Mouse (Mus musculus) 416B (cell line): ENCODE results near the gene S100pbp.
A peak's percentile ranks its signal among the peaks of the same experiment; 100 is the strongest.

ENCODE experiments used
- DNase-seq: peaks from one replicate; pipeline ENCODE4 v3.0.0; 2011; ENCODE audit warnings: low read depth

The S100pbp gene

DNA sequence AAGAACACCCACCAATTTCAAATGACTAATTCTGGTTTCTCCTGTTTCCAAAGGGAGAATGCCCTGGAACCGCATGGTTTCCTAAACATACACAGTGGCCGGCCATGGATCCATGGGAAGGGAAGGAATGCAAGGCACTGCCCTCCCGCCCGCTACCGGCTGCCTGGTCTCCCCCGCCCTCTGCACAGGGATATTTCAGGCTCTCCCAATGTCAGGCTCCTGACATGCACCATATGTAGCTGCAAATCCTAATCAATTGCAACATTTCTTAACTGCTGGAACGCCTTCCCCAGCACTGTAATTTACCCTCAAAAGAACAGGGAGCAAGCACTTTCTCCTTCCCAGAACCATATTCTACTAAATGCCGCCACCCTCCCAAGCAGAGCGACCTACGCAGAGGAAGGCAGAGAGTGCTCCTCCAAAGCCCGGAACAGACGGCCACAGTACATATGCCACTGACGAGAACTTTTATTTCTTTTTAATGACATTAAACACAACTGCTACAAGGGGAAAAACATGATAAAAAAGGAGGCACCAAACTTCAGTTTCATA, 41.9 kb downstream of the S100pbp start:
- no peak for DNase-seq

DNA sequence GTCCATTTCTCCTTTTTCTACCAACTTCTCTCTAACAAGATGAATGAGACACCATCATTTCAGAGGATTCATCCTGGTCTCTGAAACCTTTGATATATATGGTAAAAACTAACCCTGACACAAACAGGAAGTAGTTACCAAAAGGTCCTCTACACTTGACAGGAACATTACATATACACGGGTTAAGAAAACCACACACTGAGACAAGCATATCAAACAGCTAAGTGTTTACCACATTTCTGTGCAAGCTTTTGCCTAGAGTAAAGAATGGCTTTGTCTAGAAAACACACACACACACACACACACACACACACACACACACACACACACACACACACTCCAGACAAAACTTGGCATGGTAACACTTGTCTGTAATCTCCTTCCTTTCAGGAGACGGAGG, 43.1 kb downstream of the S100pbp start:
- DNase-seq, result peak; percentile 37

DNA sequence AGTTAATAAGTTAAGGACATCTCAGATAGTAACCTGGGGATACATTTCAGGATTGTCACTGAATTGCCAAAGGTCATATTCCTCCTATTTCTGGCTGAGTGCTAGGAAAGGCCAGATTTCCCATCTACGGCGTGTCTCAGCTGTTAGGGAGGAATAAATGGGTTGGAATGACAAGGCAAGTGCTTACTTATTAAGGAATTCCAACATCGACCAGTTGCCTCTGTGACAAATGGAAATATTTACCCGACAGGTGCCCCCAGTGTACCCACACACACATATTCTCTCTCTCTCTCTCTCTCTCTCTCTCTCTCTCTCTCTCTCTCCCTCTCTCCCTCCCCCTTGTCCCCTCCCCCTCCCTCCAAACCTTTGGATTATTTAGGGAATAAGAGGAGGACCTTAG, 43.6 kb downstream of the S100pbp start:
- DNase-seq, result no peak

DNA sequence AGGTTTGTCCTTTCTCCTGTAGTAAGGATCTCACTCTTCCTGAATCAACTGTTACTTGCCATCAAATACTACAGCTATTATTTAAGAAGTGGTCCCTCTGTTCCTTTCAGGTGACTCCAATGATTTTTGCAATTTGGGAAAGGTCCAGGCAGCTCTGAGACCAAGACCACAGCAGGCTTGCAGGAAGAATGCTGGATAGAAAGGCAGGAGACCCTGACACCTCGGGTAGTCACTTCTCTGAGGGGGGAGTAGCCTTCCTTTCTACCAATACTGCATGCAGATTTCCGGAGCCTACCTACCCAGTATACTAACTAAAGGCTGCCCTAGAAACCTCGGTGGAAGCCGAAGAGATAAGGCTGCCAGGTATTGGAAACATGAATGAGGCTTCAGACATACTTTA, 44.1 kb downstream of the S100pbp start:
- DNase-seq, result no peak

DNA sequence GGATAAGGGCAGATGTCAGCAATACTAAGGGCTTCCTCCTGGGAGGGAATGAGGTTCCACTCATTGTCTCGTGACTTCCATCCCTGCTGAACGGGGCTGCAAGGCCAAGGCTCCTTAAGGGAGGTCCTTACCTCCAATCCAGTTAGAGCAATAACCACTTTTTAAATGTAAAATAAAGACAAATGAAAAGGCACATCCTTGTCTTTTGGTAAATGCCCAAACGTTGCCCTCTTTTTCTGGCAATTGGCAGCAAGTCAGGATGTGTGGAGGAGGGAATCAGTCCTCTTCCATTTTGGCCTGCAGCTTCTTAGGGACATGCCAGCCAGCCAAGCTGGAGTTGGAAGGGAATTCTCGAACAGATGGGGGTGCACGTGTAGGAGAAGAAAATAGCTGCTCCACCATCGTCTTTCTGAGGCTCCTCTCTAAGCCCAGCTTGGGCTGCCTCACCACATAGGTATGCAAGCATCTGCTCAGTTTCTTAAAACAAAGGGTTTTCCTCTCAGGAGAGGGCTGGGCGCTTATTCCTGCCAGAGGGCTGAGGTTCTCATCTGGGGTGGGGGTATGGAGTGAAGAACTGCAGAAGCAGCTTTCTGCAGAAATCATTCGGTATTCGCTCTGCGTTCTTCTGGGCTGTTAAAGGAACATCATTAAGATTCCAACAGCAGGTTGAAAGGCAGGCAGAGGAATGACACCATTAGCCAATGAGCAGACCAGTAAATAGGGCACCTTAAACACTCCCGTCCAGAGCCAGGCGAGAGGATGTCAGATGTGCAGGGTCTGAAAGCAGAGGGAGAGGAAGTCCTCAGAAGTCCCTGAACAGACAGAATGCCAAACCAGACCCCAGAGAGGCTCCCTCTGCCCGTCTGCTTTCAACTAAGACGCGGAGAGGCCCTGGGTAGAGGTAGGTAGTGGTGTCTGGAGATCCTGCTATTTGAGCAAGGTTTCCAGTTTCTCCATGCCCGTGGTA, 44.8 kb downstream of the S100pbp start:
- DNase-seq, result no peak

DNA sequence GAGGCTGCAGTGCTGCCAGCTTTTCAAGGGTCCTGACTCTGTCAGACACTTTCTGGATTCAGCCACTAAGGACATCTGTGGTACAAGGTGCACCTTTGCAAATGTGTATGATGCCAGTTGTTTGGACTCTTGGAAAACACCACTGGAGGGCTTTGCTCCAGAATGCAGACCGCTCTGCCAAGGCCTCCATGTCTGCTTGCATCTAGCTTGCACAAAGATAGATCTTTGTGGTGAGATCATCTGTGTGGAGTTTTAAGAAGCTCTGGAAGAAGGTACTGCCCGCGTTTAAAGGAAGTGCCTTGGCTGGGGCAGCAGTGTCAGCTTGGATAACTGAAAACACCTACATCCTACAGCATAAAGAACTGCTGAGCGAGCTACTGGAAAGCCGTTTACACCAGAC, 46.0 kb downstream of the S100pbp start:
- no peak for DNase-seq

DNA sequence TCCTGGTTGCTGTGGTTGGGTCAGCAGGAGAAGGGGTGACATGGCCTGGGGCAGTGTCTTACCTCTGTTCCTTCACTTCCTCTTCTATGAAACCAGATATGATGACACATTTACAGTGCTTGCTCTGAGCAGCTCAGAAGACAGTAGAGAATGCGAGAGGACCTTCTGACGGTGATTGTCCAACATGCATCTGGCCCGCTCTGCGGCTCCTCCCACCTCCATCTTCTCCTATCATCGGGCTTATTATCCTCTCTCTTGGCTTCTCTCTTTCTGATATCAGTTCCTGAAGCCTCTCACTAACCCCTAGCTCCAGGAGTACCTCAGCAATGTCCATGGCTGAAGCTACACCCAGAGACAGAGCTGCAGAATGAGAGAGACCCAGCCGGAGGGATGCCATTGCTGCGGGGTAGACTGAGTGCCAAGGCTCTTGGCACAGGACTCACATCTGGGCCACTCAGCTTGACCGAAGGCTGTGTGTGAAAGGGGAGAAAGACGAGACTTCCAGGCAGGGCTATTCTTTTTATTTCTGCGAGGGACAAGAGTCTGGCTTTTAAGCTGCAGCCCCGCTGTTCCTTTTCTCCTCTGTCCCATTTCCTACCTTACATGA, 47.0 kb downstream of the S100pbp start:
- DNase-seq, result peak; percentile 73

DNA sequence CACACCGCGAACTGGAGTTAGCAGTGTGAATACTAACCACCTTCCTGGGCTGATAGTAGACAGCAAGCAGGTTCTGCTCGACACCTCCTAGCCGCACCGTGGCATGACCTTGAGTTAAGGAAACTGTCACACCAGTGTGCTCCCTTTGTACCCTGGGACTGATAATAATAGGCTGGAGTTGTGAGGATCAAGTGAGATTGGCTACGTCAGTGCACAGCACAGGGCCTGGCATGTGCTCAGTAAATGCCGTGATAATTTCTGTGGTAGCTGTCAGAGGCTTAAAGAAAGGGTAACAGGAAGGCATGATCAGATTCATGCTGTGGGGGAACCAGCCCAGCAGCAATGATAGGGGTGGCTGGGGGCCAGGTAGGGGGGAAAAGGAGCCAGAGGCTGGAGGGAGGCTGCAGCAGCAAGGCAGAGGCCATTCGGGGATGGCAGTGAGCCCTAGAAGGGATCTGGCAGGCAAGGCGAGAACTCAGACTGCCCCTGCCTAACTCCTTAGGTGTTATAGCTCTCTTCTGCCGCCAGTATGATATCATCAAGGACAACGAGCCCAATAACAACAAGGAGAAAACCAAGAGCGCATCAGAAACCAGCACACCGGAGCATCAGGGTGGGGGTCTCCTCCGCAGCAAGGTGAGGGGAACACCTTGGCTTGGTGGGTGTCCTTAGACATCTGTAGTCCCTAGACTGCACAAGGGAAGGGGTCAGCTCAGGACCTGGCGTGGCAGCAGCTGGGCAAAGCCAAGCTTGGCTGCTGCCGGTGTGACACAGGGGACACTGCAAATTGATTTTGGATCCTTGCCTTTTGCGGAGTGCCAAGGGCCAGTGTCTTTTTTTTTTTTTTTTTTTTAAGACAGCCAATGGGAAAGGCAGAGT, 47.7 kb downstream of the S100pbp start:
- peak; percentile 59 for DNase-seq

DNA sequence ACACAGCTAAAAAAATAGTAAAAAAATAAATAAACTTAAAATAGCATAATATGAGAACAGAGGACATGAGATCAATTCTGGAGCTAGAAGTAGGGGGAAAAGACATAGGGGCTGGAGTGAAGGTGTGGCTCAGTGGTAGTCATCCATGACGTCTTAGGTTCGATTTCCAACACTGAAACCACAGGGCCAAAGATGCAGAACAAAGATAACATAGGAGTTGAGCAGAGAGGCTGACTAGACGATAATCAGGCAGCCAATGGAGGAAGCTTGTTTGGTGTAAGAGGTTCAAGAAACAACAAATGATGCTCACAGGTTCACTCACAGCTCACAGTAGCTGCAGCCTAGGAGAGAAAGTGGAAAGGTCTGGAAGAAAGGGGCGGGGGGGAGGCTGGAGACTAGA, 48.7 kb downstream of the S100pbp start:
- peak; percentile 82 for DNase-seq

DNA sequence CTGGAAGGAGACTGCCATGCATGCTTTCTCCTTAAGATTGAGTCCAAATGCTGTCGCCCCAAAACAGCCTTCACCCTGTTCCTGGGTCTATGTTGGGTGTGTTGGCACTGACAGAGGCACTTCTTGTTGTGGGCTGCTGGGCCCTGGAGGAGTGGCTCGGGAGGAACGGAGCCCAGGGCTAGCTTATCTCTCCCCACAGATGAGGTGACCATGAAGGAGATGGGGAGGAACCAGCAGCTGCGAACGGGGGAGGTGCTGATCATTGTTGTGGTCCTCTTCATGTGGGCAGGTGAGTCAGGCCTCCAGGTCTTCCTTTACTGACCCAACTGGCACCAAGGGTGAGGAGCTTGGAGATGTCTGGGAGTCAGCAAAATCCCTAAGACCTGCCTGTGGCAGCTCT, 49.9 kb downstream of the S100pbp start:
- peak; percentile 58 for DNase-seq

DNA sequence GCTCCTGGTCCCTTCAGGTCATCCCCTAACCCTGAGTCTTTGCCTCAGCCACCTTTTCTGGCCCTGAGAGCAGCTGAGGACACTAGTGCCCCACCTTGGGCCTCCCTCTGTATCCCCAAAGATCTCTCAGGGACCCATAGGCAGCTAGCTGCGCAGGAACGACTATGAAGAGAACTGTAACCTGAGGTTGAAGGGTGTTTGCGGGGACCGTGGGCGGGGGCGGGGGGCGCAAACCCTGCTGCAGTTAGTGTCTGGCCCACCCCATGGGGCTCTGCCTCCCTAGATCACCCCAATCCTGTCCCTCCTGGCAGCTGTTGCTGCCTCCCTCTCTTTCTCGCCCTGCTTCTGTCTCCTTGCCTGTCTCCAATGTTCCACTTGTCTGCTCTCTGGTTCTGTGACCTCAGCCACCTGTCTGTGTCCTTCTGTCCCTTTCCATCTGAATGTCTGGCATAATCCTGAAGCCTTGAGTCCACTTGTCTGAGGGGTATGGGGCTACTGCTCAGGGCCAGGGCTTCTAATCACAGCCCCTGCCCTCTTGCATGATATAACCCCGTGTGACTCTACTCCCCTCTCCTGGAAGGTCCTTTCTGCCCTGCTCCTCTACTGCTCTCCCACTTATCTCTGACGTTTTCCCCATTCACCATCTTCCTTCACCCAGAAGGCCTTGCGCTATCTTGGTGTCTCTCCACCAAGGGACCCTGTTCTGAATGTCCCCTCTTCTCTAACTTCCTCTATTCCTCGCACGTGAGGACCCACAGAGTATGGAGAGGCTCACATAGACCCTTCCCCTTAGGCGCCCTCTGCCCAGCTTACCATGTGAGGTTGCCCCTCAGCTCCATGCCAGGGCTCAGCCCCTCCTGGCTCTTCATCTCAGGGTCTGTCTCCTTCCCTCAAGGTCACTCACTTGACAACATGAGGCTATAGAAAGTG, 51.9 kb downstream of the S100pbp start:
- DNase-seq, result no peak

DNA sequence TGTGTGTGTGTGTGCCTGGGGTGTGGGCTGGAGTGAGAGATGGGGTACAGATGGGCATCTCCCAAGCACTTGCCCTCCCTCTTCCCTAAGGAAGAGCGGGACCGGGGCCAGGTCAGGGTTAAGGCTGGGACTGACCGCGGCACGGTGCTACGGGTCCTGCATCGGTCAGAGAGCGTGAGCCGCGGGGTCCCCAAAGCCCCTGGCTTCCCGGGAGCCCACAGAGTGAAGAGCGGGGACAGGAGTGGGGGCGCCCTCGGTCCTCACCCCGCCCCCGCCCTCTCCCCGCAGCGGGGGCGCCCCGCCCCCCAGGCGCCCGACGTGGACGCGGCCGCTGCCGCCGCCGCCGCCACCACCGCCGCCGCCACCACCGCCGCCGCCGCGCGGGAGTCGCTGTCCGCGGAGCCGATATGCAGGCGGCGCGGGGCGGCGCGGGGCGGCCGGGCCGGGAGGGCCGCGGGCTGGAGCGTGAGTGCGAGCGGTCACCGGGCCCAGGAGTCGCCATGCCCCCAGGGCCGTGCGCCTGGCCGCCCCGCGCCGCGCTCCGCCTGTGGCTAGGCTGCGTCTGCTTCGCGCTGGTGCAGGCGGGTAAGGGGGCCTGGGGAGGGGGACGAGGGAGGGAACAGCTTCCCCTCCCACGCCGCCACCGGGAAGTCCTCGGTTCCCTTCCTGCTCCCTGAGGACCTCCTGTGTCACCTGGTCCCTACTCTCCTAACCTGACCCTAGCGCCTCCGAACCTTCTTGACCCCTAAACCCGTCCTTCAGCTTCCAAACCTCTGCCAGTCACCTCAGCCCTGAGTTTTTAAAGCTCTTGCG, 52.7 kb downstream of the S100pbp start, which contains the start of gene Fndc5:
Gene Fndc5 (plus strand): TSS at position 421 of the 813 bp plus-strand sequence.
- DNase-seq, result no peak

DNA sequence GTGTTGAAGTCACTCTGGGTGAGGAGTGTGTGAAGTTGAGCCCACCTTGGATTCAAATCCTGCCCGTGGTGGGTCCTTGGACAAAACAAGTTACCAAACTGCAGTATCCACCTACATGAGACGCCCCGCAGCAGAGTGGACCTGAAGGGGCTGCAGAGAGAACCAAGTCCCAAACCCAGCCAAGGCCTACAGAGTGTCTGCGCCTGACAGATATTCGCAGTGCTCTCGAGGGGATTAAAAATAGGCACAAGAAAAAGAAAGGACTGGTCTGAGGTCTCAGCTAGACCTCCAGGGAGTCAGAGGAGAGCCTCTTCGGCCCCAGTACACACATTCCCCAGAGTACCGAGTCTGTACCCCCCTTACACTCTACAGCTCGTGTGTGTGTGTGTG, 53.3 kb downstream of the S100pbp start:
- DNase-seq, result no peak

DNA sequence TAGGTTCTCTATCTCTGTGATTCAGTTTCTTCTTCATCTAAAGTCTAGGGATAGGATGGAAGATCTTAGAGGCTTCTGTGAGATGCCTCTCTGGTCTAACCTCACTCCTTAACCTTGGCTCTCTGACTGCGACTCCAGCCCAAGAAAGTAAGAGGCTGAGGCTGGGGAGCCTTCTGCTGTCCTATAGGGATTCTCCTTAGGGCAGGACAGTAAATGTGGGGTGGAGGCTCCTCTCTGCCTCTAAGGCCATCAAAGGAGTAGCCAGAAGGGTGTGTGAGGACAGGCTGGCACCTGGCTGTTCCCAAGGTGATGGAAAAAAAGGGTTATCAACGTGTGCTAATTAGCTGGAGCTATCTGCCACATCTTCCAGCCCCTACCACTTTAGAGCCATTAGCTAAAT, 53.9 kb downstream of the S100pbp start:
- no peak for DNase-seq

DNA sequence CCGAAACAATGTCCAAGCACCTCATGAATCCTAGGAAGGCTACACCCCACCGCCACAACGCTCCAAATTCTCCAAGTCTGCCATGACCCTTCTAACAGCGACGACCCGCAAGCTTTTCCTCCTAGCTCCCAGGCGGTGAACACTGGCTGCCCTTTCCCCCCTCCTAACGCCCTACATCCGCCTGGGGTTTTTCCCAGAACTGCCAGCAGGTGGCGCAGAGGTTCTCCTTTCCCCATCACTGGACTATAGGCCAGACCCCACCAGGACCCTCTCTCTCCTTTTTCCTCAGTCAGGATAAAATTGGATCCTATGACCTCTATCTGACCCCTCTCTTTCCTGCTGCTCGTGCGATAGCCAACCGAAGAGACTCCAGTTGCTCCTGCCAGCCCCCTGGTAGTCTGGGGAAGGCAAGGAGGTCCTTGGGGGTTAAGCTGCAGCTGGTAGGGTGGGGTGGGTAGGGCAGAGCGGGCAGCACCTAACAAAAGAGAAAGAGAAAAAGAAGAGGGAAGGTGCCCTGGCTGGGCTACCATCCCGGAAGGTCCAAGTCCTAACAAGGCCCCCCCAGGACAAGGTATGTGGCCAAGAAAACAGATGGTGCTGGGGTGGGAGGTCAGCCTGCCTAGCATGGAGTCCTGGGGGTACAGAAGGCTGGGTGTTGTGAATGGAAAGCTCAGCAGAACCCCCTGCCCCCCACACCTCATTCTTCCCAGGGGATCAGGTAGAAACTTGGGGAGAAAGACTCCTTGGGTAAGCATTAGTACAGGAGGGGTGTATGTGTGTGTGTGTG, 54.5 kb downstream of the S100pbp start:
- peak; percentile 73 for DNase-seq

DNA sequence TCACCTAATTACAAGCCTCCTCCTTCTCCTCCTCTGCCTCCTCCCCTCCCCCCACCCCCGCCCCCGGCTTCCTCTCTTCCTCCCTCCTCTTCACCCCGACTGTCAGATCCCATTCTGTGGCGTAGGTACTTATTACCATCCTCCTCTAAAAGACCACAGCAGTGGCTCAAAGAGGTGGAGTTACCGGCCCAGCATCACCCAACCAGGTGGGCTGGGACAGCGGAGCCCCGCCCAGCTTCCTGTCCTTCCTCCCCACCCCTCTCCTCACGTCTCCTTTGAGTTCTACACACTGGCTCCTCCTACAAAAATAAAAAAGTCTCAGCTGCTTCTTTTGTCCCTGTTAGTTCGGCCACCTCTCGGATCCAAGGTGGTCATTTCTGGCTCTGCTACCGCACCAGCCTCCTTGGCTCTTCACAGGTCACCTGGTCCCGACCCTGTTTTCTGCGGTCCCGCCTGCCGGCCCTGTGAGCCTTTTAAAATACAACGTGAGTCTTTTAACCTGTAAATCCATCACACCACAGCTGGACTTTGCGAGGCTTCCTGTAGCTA, 58.7 kb downstream of the S100pbp start:
- DNase-seq, result peak; percentile 96

DNA sequence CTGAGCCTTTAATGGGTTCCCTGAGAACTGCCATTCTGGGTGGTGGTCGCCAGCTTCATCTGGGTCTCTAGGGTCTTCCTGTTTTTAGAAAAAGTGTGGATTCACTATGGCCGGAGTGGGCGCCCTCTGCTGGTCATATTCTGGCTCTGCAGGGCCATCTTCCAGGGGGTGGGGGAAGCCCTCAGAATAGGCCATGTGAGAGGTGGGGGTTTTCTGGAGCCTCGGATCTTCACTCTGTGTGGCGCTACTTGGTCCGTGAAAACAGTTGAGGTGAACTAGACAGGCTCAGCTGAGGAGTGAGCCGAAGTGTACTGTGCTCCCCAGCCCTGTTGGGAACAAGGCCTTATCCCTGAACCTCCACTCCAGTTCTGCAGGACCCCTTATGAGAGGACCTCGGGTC, 59.4 kb downstream of the S100pbp start:
- DNase-seq, result peak; percentile 76

DNA sequence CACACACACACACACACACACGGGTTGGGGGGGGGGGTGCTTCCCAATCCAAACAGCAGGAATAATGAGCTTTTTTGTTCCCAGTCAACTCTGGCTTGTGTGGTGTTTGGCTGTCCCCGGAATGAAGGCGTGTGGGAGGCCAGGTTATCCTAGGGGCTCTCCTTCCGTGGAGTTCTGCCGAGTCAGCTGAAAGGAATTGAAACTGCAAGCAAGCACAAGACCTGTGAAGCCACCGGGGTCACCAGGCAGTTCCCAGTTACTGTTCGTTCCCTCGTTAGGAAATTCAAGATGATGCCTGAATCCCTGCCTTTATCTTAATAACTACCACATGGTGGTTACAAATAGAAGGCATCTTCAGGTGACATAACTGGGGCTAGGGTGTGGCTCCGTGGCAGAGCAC, 60.1 kb downstream of the S100pbp start:
- no peak for DNase-seq
